Mouse (Mus musculus): ENCODE results near the gene Mgat5b. TPM values are rescaled to one million over a fixed set of nuclear protein-coding genes. Genes with fewer than 3 reads are reported as not detected.

The Mgat5b gene
- polyA plus RNA-seq (2015; fragmentation: Illumina TruSeq; extraction: RNeasy Lipid Tissue Mini Kit (QIAGEN cat#74804); ENCODE audit: insufficient read depth, low read depth, low replicate concordance): not detected

DNA sequence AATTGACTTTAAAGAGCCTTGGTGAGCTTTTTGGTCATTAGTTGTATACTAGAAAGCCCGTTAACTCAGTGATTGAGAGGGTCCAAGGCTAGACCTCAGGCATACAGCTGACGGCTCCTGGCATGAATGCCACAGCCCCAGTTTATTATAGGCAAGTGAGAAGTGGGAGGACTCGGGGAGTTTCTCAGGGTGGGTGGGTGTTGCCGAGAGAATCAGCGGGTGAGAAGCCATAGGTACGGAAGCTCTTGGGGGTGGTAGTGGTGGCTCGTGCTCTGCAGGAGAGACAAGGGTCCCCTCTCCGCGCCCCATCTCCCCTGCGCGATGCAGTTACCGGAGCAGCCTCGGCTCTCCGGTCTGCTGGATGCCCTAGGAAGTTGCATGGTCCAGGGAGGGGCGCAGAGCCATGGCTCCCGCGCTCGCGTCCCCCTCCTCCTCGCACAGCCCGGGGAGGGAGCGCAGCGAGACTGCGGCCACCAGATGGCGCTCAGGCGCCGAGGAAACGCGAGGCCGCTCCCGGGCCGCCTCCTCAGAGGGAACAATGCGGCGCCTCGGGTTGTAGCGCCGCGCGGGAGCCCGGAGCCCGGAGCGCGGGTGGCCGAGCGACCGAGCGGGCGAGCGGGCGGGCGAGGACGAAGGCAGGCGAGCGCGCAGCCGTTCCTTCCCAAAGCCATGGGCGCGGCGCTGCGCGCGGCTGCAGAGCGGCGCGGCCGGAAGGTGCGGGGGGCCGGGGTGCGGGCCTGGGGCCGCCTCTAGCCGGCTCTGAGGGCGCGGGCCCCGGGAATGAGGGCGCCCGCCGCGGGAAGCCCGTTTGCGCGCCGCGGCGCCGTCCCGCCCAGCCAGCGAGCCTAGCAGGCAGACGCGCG lies at the start of gene Mgat5b:
TSS of gene Mgat5b (plus strand) at position 541 of the 863 bp plus-strand sequence.

Other genes with a start within 250 kb of the Mgat5b start
- gene St6galnac1, start 143.4 kb upstream of the Mgat5b start, polyA plus RNA-seq (2015; fragmentation: Illumina TruSeq; extraction: RNeasy Lipid Tissue Mini Kit (QIAGEN cat#74804); ENCODE audit: insufficient read depth, low read depth, low replicate concordance): not detected
- 11.7 TPM for gene Mxra7, start 90.8 kb upstream of the Mgat5b start, polyA plus RNA-seq (2015; fragmentation: Illumina TruSeq; extraction: RNeasy Lipid Tissue Mini Kit (QIAGEN cat#74804); ENCODE audit: insufficient read depth, low read depth, low replicate concordance)
- 13.9 TPM for gene Mettl23, start 75.6 kb upstream of the Mgat5b start, polyA plus RNA-seq (2015; fragmentation: Illumina TruSeq; extraction: RNeasy Lipid Tissue Mini Kit (QIAGEN cat#74804); ENCODE audit: insufficient read depth, low read depth, low replicate concordance)
- 16.5 TPM for gene Jmjd6, start 75.4 kb upstream of the Mgat5b start, polyA plus RNA-seq (2015; fragmentation: Illumina TruSeq; extraction: RNeasy Lipid Tissue Mini Kit (QIAGEN cat#74804); ENCODE audit: insufficient read depth, low read depth, low replicate concordance)
- 12.7 TPM for gene Mfsd11, start 66.4 kb upstream of the Mgat5b start, polyA plus RNA-seq (2015; fragmentation: Illumina TruSeq; extraction: RNeasy Lipid Tissue Mini Kit (QIAGEN cat#74804); ENCODE audit: insufficient read depth, low read depth, low replicate concordance)
- 191 TPM for gene Srsf2, start 65.8 kb upstream of the Mgat5b start, polyA plus RNA-seq (2015; fragmentation: Illumina TruSeq; extraction: RNeasy Lipid Tissue Mini Kit (QIAGEN cat#74804); ENCODE audit: insufficient read depth, low read depth, low replicate concordance)
- 22.1 TPM for gene Sec14l1, start 196.3 kb downstream of the Mgat5b start, polyA plus RNA-seq (2015; fragmentation: Illumina TruSeq; extraction: RNeasy Lipid Tissue Mini Kit (QIAGEN cat#74804); ENCODE audit: insufficient read depth, low read depth, low replicate concordance)